Mouse (Mus musculus) left cerebral cortex, postnatal 10 days (tissue): ENCODE results near the gene Lrrc37a. TPM values are rescaled to one million over a fixed set of nuclear protein-coding genes. Genes with fewer than 3 reads are reported as not detected.

Experiments used
- DNase-seq, 2 experiments: peaks; one replicate each; pipeline ENCODE4 v3.0.0; 2021 to 2022; ENCODE audit warnings: low spot score in 2 of 2, mixed read lengths in 1 of 2; ENCODE audit errors: extremely low spot score in 1 of 2
- intact Hi-C: fragments of 180-260 bp; cut with DNase I; formaldehyde crosslinking; loops from one replicate; pipeline ENCODE4 v1.15.1; 2025
- total RNA-seq, 2 experiments: library from RNA; stranded (reverse); gene quantifications; 2 replicates each; pipeline ENCODE4 v1.2.3; 2021

The Lrrc37a gene
- total RNA-seq, 2 experiments from 2014 or later = not detected

DNA sequence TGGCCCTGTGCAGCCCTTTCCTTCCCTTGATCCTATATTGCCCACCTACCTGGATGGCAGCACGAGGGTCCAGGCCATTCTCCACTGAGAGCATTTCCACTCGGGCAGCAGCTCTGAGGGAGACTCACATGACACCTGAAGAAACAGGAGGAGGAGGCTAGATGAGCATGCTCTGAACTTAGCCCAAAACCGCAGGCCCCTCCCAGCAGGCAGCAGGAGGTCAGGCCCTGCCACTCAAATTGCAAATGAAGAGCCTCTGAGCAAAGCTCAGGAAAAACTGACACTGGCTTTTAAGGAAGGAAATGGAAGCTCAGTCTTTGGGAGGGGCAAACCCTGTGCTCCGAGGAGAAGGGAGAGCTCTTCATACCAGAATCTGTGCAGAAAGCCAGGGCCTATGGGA, 100.6 kb downstream of the Lrrc37a start:
- DNase-seq = no peak
- intact Hi-C loops = no loop called here

DNA sequence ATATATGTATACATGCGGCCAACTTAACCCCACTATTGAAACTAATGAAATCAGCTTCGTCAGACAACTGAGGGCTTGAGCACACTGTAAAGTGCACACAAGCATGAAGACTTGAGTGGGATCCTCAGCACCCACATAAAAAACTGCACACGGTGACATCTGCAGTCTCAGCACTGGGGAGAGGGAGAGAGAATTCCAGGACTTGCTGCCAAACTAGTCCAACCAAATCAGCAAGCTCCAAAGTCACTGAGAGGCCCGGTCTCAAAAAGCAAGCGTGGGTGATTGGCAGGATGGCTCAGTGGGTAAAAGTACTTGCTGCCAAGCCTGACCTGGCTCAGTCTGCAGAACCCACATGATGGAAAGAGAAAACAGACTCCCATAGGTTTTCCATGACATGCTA, 101.7 kb downstream of the Lrrc37a start:
- intact Hi-C loops = no loop called here

DNA sequence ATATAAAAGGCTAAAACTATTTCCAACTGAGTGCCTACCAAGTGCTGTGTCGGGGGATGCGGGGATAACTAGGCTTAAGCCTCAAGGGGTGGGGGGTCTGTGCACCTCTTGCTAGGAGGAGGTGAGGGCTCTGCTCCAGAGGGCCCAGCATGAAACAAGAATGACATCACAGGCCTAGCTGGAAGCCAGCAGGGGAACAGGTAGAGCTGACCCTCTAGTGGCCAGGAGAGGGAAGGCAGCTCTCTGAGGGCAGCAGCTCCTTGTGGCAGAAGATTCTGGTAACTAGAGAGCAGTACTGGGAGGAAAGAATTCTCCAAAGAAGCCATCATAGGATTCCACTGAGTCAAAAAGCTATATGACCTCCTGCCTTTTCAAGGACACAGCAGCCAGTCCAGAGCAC, 102.2 kb downstream of the Lrrc37a start:
- intact Hi-C loops = no loop called here
- peak in 1 of 2 experiments; percentile 57 for DNase-seq

More for the DNA sequence above, 101.7 kb downstream of the Lrrc37a start:
- DNase-seq = no peak

Other genes starting within 250 kb of the Lrrc37a start
- gene Map3k14, start 237.1 kb downstream of the Lrrc37a start, total RNA-seq = 1 to 10 TPM; 2.9 to 3.5 TPM
- gene Arhgap27, start 140.9 kb downstream of the Lrrc37a start, total RNA-seq = 1 to 10 TPM; 7.6 to 8.6 TPM
- 10 to 100 TPM; 13.4 to 13.6 TPM for gene Plekhm1, start 91.9 kb downstream of the Lrrc37a start, total RNA-seq
- gene Gm884, start 116.5 kb upstream of the Lrrc37a start, total RNA-seq = under 1 TPM; 0.02 to 0.04 TPM
- not detected for gene Lyzl6, start 134.3 kb upstream of the Lrrc37a start, total RNA-seq
- gene Rprml, start 145.0 kb upstream of the Lrrc37a start, total RNA-seq = 100 to 1,000 TPM; 111 to 117 TPM
- gene Gosr2, start 193.3 kb upstream of the Lrrc37a start, total RNA-seq = 10 to 100 TPM; 71.8 to 76.4 TPM
- gene Wnt9b, start 245.2 kb upstream of the Lrrc37a start, total RNA-seq = under 1 TPM in 1 of 2 experiments, not detected in 1; 0.08 TPM